Mouse (Mus musculus) gastrocnemius, adult 8-10 months (tissue): ENCODE data around the gene Fer1l5. TPM values are rescaled to one million over a fixed set of nuclear protein-coding genes. Genes with fewer than 3 reads are reported as not detected.
A peak's percentile ranks its signal among the peaks of the same experiment; 100 is the strongest.

ENCODE experiments used
- DNase-seq, 2 experiments: peaks; one replicate each; pipeline ENCODE4 v3.0.0; 2022; ENCODE audit warnings: low spot score in 2 of 2
- total RNA-seq, 4 experiments: library from RNA; stranded (reverse); gene quantifications; 2 replicates each; pipeline ENCODE4 v1.2.4; 2022

The Fer1l5 gene
- total RNA-seq, 4 experiments from 2014 or later: not detected

DNA sequence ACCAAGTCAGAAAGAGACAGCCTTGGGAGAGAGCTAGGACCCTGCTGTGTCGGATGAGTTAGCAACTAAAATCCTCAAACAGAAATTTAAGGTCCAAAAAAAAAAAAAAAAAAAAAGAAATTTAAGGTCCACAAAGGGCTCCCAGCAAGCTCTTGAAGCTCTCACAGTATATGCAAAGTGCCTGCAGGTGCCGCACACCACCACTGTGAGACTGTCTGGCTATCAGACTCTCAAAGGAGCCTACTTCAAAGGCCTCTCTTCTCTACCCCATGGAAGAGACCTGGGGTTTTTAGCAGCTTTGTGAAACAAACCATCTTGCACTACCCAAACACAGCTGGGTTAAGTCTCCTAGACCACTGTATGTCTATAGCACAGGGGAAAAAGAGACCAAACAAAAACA lies 57.4 kb downstream of the Fer1l5 start:
- no peak for DNase-seq

DNA sequence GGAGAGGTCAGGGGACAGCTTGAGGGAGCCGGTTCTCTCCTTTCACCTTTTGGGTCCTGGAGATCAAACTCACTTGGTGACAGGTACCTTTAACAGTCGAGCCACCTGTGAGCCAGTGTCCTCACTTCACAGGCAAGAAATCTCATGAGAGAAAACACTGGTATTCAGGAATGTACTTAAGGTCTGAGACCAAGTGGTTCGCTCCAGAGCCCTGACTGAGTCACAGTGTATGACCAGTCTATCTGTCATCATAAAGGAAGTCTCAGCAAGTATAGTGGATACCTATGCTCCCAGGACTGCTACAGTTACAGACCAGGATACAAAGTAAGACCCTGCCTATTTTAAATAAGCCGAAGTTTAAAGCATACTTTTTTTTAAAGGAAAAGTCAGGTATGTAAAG lies 60.9 kb downstream of the Fer1l5 start:
- DNase-seq: no peak

DNA sequence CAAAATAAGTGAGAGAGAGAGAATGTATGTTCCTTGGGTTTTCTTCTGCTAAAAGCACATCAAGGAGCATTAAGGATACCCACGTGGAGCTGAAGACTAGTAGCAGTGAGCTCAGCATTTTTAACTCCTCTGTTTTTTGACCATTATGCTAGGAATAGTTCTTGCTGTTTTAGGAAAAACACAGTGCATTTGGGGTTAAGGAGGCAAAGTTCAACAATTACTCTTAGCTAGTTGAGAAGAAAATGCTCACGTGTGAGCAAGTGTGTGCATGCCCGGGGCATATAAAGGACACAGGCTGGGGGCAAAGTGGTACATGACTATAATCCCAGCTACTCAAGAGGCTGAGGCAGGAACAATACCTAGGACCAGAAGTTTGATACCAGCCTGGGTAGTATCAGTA lies 61.5 kb downstream of the Fer1l5 start:
- no peak for DNase-seq

DNA sequence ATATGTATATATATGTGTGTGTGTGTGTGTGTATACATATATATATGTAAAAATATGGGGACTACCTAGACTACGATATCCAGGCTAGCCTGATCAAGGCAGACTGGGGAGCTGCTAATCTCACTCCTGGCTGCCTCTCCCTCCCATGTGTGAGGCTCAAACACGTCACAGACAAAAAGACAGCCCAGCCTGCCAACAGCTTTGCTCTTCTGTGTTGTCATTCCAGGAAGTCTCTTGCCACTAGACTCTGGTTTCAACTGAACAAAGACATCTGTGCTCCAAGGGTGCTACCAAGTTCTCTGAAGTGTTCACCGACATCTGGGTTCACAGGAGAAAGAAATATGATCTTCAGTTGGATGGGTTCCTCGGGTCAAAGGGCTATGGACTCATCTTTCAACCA lies 63.0 kb downstream of the Fer1l5 start:
- DNase-seq: no peak

DNA sequence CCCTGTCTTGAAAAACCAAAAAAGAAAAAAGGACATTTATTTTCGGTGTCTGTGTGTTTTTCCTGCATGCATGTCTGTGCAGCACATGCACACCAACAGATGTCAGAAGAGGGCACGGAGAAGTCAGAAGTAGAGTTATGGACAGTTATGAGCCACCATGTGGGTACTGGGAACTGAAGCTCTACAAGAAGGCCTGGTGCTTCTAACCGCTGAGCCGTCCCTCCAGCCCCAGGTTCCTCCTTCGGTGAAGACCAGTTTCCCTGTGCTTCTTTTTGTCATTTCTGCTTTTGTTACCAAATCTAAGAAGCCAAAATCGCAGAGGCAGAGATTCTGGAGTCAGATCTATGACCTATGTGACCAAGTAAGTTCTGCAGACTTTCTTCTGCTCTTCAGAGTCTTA lies 64.4 kb downstream of the Fer1l5 start:
- no peak for DNase-seq

DNA sequence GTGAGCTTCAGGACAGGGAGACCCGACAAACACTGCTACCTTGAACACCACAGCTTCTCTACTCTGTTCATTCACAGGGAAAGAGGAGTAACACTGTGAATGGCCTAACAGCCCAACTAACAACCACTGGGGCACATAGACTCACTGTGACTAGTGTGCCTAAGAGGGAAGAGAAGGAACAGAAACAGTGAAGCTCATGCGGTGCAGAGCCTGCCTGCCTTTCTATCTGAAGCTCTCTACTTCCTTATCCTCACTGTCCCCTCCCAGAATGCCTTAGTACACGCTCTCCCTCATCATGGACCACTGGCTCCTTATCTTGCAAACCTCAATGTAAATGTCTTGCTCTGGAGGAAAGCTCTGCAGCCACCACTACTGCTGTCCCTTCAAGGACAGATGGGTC lies 65.1 kb downstream of the Fer1l5 start:
- no peak for DNase-seq

DNA sequence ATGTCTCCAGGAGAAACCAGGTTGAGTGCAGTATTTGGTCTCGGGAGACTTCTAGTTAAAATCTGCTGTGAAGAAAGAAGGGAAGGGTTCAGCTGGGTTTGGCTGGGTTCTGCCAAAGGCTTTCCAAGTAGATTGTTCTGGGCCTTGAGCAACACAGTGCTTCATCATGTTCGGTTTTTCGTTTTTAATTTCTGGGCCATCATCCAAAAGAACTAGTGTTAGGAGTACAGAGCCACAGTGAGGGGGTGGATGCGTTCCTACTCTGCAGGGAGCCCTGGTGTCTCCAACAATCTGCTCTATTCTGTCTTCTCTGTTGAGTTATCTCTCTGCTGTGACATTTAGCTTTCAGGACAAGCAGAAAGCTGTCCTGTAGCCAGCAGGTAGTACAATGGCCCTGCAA lies 69.0 kb downstream of the Fer1l5 start:
- peak; percentile 13 to 21 for DNase-seq

DNA sequence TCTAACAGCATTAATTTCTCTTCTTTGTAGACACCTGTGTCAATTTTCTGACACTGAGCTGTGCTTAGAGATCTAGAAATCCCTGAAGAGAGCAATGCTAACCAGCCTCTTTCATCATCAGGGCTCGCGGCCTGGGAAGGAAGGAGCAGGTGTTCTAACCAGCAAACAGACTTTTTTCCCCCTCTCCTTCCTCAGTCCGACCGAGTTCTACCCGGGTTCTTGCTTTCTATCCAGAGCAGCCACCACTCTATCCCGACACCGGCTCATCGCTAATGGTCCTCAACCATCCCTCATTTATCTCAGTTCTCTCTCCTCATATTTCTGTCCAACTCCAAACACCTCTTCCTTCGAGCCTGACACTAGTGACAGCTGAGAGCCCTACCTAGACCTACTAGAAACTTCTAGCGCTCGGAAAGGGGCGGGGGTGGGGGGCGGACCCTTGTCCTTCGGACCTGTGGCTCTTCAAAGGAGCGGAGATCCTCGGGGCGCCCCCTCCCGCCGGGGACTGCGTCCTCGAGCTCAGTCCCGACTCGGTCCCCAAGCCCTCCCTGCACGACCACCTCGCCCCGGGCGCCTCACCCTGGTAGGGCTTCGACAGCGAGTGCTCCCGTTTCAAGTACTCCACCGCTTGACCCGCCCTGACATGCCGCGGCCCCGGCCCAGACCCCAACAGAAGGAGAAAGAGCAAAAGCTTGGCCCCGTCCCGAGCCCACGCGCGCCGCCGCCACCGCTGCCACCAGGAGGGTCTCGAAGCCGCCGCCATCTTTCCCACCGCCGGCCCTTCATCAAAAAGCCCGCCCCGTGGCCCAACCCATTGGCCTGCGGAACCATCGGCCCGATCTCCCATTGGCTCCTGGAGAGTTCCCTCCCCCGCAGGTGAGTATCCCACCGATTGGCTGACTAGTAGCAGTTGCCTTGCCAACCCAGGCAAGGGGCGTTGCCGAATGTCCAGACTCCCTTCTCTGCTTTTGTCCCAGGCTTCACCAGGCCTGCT lies 72.7 kb downstream of the Fer1l5 start, which contains the start of gene Lman2l:
Gene Lman2l (minus strand): TSS at position 801 of the 994 bp plus-strand sequence.
- DNase-seq: peak; percentile 92 to 93

DNA sequence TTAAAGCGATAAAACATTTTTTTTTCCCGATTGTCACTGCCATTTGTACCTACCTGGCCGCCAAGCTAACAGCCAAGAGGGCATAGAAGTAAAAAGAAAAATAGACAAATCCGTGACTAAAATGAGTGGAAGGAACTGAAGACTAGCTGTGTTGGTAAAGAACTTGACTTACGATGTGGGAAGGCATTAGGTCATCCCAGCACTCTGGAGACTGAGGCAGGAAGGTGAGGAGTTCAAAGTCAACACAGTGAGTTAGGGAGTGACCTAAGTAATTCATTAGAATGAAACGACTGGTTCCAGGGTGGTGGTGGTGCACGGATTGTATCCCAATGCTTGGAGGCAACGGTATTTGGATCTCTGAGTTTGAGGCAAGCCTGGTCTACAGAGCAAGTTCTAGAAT lies 73.4 kb downstream of the Fer1l5 start:
- DNase-seq: no peak

DNA sequence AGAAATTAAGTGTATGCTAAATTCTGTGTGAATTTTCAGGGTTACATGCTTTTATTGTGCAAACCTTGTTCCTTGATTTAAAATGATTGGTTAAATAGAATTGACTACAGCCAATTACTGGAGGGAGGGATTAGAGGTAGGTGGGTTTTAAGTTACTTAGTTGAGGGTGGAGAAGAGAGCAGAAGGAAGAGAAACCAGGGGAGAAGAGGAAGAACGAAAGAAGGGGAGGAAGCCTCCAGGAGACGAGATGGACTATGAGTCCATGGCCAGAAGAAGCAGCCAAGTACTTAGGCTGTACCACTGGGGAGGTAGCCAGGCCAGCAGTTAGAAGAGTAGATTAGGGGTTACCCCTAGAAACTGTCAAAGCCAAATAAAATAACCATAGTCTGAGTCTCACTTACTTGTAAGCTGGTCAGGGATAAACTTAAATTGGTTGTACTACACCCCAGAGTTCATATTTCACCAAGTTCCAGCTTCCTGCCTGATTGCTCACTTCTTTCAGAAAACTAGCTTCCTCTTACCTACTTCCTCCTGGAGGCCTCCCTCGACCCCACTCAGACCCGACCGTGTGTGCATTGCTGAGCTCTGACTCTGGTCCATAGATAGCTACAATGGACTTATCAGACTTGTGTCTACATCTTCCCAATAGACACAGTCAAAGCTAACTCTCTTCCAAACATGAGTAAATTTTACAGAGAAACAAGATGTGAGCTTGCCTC lies 74.2 kb downstream of the Fer1l5 start:
- DNase-seq: no peak

DNA sequence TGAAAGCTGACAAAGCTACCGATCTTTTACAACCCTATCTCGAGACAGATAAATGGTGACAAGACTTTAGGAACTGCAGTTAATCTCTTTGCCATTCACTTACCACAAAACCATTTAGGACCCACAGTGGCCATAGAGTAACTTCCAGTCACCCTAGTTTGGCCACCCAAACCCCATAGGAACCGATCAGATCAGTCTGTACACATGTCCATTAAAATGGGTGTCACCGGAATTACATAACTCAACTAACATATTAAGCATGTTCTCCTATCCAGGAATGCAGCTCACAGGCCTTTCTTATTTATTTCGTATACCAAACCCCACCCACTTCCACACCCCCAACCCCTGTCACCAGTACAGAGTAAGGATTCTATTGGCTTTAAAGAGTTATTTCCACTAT lies 74.8 kb downstream of the Fer1l5 start:
- DNase-seq: no peak

DNA sequence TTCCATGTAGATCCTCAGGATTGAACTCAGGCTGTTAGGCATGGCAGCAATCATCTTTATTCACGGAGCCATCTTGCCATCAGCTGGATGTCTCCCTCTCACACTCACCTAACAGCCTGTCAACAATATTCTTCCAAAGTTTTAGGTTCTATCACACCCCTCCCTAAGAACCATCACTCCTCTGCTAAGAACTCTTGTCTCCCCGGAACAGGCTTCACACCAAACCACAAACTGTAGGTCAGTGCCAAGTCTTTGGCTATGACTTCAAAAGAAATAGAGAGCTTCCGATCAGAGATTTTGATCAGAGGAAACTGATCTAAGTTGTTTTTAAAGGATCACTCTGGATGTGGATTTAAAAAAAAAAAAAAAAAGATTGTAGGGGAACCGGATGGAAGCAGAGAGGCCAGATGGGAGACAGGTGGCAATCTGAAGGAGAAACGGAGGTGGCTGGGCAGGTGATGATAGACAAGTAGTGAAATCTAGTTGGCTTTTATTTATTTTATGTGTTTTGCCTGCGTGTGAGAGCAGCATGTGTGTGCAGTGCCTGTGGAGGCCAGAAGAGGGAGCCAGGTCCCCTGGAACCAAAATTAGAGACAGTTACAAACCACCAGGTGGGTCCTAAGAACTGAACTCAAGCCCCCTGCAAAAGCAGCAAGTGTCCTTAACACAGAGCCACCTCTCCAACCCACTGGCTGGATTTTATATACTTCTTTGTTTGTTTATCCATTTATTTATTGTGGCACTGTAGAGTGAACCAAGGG lies 82.1 kb downstream of the Fer1l5 start:
- DNase-seq: no peak

DNA sequence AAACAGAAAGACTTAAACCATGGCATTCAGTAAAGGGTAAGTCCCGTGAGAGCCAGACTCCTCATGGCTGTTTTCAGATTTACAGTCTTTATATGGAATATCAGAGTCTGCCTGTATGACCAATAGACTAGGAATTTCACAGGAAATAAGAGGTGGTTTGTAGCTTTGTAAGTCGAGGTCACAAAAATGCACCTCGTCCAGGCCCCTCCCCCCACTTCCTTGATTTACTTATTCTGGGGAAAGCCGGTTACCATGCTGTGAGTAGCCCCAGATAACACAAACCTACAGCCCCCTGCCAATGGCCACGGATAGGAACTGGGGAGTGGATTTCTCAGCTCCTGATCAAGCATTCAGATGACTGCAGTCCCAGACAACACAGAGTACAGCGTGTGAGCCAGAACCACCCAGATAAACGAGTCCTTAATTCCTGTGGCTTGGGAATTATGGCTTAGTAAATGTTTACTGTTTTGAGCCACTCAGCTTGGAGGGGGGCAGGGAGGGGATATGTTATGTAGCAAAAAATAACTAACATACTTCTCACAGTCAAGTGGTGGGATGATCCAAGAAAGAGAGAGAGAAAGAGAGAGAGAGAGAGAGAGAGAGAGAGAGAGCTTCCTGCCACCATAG lies 85.4 kb downstream of the Fer1l5 start:
- DNase-seq: no peak

DNA sequence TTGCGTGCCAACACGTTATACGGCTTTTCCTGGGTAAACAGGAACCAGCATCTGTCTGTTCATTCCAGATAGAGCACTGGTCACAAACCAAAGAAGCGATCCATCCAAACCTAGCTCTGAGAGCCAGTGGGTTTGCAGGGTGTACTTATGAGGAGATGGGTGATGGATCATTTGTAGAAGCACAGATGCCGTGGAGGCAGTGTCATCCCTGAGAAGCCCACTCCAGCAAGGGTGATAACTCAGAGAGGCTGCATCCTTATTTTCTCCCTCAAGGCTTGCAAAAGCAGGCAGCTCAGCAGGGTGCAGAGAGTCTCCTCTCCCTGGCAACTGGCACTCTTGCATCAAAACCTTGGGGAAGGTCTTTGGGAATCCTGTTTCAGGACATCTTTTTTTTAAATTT lies 86.1 kb downstream of the Fer1l5 start:
- no peak for DNase-seq

DNA sequence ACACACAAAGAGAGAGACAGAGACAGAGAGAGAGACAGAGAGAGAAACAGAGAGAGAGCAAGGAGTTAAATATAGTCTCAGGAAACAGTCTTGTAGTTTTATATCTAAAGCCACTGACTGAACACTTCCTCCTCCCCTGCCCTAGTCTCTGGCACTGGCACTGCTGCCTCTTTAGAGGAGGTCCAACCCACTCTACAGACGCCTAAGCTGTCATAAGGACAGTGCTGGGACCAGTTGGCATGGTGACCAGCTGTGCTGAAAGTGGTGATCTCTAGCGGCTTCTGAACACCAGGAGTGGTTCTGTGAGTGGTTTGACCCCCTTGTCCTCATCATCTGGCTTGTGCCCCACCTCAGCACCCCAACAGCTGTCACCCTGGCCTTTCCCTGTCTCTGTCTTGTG lies 89.7 kb downstream of the Fer1l5 start:
- DNase-seq: no peak

DNA sequence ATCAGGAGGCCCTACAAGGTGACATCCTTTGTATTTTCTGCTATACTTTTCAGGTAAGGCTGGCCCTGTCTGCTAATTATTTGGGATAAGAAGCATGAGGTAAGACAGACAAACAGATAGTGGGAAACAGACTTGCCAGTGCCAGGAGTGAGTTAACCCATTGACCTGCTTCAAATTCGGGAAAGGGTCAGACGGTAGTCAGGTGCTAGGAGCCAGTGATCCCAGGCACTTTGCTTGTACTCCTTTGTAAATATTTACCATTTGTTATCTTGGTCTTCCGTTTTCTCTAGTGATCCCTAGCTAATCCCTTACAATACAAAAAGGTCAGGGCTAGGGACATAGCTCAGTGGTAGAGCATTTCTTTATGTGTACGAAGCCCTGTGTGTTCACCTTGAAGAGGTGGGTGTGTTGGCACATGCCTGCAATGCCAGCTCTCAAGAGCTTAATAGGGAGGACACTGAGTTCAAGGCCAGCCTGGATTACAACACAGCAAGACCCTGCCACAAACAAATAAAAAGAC lies 93.6 kb downstream of the Fer1l5 start:
- no peak for DNase-seq

DNA sequence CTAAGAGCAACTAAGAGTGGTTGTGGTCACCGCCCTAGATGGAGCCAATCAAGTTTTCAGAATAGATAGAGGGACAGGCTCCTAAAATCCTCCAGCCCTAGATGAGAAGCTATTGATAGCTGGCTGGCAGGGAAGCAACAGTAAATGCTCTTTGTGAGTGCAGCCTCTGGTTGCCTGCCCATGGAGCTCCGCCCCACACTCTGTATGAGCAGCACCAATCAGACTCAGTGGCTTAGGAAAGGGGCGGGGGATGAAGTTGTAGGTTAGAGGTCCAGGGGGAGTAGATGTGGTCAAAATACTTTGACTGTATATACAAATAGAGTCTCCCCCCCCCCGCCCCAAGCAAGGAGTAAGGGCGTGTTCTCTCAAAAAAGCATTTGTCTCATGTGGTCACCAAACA lies 95.4 kb downstream of the Fer1l5 start:
- no peak for DNase-seq

DNA sequence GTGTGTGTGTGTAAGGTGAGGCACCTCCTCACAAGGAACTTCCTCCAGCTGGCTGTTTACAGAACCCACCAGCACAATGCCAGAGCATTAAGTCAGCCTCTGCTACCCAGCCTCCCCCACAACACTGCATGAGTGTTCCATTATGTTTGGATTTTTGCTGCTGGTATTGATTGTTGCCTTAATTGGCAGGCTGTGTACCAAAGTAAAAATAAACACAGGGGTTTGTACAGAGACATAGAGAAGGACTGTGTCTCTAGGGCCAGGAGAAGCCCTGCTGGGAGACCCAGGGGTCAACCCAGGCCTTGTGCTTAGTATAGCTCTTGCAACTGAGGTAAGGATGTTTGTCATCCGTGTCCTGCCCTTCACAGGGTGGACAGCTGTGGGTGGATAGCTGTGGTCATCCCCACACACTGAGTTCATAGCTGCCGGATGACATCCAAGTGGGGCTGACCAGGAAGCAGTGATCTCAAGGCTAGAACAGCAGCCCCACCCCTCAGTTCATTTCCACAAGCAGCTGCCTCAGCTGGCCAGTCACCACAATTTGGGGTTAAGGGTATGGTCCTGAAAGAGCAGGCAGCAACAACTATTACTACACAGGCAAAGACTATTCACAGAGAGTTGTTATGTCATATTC lies 97.8 kb downstream of the Fer1l5 start:
- DNase-seq: peak in 1 of 2 experiments; percentile 34

DNA sequence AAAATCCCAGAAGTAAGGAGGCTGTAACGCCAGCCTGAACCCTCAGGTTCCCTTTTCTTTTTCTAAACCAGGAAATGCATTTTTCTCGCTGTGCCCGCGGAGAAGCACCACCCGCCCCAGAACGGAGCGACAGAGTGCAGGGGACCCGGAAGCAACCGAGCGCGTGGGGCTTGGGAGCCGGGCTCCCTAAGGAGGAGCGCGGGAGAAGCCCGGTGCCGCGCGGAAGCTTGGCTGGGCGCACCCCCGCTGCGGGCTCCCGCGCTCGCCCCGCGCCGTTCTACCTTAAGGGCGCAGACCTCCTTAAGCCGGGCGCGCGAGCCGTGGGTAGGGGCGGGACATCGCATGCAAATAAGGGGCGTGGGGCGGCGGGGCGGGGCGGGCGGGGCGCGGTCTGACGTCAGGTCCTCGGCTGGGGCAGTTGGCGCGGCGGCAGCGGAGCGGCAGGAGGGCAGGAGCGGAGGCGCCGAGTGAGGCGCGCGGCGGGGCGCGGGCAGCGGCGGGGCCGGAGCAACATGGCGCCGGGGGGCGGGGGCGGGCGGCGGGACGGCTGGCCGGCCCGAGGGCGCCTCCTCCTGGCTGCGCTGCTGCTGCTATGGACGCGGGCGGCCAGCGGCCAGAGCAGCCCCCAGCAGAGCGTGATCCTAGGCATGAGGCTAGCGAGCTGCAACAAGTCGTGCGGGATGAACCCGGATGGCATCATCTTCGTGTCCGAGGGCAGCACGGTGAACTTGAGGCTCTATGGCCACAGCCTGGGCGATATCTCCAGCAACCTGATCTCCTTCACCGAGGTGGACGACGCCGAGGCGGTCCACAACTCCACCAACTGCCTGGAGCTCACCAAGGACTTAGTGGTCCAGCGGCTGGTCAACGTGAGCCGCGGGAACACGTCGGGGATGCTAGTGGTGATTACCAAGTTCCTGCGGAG lies 99.4 kb downstream of the Fer1l5 start, which contains the start of gene Cnnm4:
Gene Cnnm4 (plus strand): TSS at position 440 of the 925 bp plus-strand sequence.
- peak; percentile 73 to 86 for DNase-seq
